Mouse (Mus musculus) midbrain, embryonic 13.5 days (tissue): Measurements from ENCODE around the gene Ccdc151. TPM values are rescaled to one million over a fixed set of nuclear protein-coding genes. Genes with fewer than 3 reads are reported as not detected.
A peak's percentile ranks its signal among the peaks of the same experiment; 100 is the strongest.

Source experiments
- ATAC-seq: fragments of 200-750 bp; cut with Nextera tagmentation; 2 replicates; pipeline ENCODE4 v1.8.0; 2017; ENCODE audit warnings: mild to moderate bottlenecking, moderate TSS enrichment, moderate library complexity
- H3K27ac ChIP-seq: fragments of 300-500 bp; sonication (generic); 2 replicates; pipeline ENCODE4 v1.5.1; 2015; ENCODE audit warnings: inconsistent platforms, mild to moderate bottlenecking, moderate library complexity
- H3K27me3 ChIP-seq: fragments of 300-500 bp; sonication (generic); 2 replicates; pipeline ENCODE4 v1.6.1; 2015; ENCODE audit warnings: mild to moderate bottlenecking, inconsistent platforms
- H3K36me3 ChIP-seq: fragments of 300-500 bp; sonication (generic); 2 replicates; pipeline ENCODE4 v1.6.1; 2015; ENCODE audit warnings: mild to moderate bottlenecking, inconsistent platforms
- H3K4me1 ChIP-seq: fragments of 300-500 bp; sonication (generic); replicated peaks from 2 replicates; pipeline ENCODE4 v1.6.1; 2015; ENCODE audit warnings: inconsistent platforms
- H3K4me2 ChIP-seq: fragments of 300-500 bp; sonication (generic); replicated peaks from 2 replicates; pipeline ENCODE4 v1.6.1; 2015; ENCODE audit warnings: moderate library complexity, mild to moderate bottlenecking, inconsistent platforms
- H3K4me3 ChIP-seq: fragments of 300-500 bp; sonication (generic); replicated peaks from 2 replicates; pipeline ENCODE4 v1.5.1; 2015; ENCODE audit warnings: mild to moderate bottlenecking, inconsistent platforms
- H3K9ac ChIP-seq: fragments of 300-500 bp; sonication (generic); replicated peaks from 2 replicates; pipeline ENCODE4 v1.6.1; 2015; ENCODE audit warnings: mild to moderate bottlenecking, inconsistent platforms
- H3K9me3 ChIP-seq: fragments of 300-500 bp; sonication (generic); 2 replicates; pipeline ENCODE4 v1.6.1; 2016; ENCODE audit warnings: mild to moderate bottlenecking, inconsistent platforms
- WGBS: fragments of 180-500 bp; shearing (Covaris S2); methylation state at CpG from one replicate; pipeline ENCODE4 v1.1.7; 2015; 5-methylcytosine and 5-hydroxymethylcytosine counted together
- polyA plus RNA-seq: library from polyadenylated mRNA; unstranded; fragments of >200 nt; fragmentation: Nextera tagmentation; extraction: Ambion mirVana; gene quantifications from 2 replicates; pipeline ENCODE4 v1.2.1, GENCODE M21; 2015

The Ccdc151 gene
- polyA plus RNA-seq, 1 experiment from 2014 or later = 3.9 TPM

DNA sequence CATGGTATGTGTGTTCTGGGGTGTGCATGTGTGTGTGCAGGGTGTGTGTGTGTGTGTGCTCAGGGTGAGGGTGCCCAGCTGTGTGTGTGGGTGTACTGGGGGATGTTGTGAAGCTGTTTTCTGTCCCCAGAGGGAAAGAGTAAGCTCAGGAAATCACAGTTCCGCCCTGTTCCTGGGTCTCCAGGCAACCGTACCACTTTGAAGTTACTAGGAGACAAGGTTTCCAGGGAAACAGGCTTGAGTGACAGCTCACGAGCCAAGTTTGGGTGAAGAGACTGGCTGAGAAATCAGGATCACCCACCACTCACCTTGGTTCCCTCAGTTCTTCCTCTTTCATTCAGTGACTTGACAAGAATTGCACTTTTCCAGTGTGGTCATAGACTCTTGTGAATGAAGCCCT lies 48.8 kb downstream of the Ccdc151 start:
- H3K9me3 ChIP-seq = no peaks in the 10 kb centered on the region
- ATAC-seq = peak; percentile 7
- peaks cover 34% of the 10 kb centered on the region for H3K4me1 ChIP-seq
- H3K4me3 ChIP-seq = no peak overlapping the region
- peaks cover 6% of the 10 kb centered on the region; the same call in 1 of the 2 replicates for H3K27me3 ChIP-seq
- H3K36me3 ChIP-seq = 0 out of 2 replicates have a peak, but pooled peaks cover 4% of the 10 kb centered on the region
- 6% methylated on average over 3 of the region's 3 CpGs for WGBS
- H3K4me2 ChIP-seq = peak overlapping the region; percentile 6; the same call in 1 of the 2 replicates
- no peak overlapping the region; the same call in 1 of the 2 replicates for H3K9ac ChIP-seq
- peak overlapping the region; percentile 80 for H3K27ac ChIP-seq

DNA sequence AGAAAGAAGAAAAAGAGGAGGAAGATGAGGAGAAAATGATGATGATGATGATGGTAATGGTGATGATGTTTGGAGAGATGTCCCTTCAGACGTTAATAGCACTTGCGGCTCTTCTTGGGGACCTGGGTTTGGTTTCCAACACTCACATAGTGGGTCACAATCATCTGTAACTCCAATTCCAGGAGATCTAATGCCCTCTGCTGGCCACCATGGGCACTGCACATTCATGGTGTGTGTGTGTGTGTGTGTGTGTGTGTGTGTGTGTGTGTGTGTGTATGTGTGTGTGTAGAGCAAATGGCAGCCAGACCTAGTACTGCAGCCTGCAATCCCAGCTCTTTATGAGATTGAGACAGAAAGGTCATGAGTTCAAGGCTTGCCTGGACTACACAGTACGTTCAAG lies 50.5 kb downstream of the Ccdc151 start:
- no peak overlapping the region for H3K4me3 ChIP-seq
- no peaks in the 10 kb centered on the region for H3K9me3 ChIP-seq
- H3K4me1 ChIP-seq = peaks cover 41% of the 10 kb centered on the region
- no peak overlapping the region for H3K27ac ChIP-seq
- peaks cover 14% of the 10 kb centered on the region; the same call in 1 of the 2 replicates for H3K27me3 ChIP-seq
- H3K36me3 ChIP-seq = peaks cover 7% of the 10 kb centered on the region
- H3K9ac ChIP-seq = no peak overlapping the region
- no peak for ATAC-seq
- 74% methylated on average over 3 of the region's 3 CpGs for WGBS
- no peak overlapping the region for H3K4me2 ChIP-seq

DNA sequence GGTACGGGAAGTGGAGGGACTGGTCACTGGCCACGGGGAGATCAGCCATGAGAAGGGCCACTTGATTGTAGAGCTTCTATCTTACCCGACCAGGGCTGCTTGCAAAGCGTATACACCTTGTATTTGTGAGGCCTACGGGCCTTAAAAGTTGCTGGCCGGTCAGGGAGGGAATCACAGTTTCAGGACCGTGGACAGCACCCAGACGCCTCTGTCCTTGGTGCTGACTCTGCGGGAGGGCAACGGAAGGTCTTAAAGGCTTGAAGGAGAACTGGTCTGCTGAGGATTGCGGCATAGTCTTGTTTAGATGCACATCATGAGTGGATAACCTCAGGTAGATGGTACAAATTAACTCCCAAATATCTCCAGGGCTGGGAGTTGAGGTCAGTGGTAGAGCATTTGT lies 52.1 kb downstream of the Ccdc151 start:
- WGBS = 16% methylated on average over 11 of the region's 11 CpGs
- peaks cover 17% of the 10 kb centered on the region for H3K36me3 ChIP-seq
- H3K4me2 ChIP-seq = no peak overlapping the region
- no peak overlapping the region for H3K4me3 ChIP-seq
- no peaks in the 10 kb centered on the region for H3K9me3 ChIP-seq
- no peak for ATAC-seq
- H3K27ac ChIP-seq = no peak overlapping the region
- H3K27me3 ChIP-seq = peaks cover 14% of the 10 kb centered on the region; the same call in 1 of the 2 replicates
- no peak overlapping the region for H3K9ac ChIP-seq
- H3K4me1 ChIP-seq = peaks cover 36% of the 10 kb centered on the region

DNA sequence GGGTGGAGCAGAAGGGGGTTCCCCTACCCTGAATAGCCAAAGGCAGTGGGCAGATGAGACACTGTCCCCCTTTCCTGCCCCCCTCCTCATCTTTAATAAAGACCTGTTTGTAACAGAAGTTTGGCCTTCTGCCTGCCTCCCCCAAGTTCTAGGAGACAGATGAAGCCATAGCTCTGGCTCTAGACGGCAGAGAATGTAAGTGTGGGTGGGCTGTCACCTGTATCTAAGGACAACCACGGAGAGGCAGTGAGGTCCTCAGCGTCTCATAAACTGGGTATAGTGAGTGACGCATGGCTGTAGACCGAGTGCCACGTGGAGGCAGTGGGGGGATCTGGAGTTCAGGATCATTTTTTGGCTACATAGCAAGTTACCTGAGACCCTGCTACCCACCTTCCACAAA lies 53.6 kb downstream of the Ccdc151 start:
- 74% methylated on average over 6 of the region's 6 CpGs for WGBS
- peaks cover 23% of the 10 kb centered on the region for H3K36me3 ChIP-seq
- H3K27ac ChIP-seq = no peak overlapping the region
- ATAC-seq = no peak
- no peak overlapping the region for H3K4me3 ChIP-seq
- H3K27me3 ChIP-seq = peaks cover 14% of the 10 kb centered on the region; the same call in 1 of the 2 replicates
- H3K4me1 ChIP-seq = peaks cover 22% of the 10 kb centered on the region
- no peak overlapping the region for H3K4me2 ChIP-seq
- H3K9me3 ChIP-seq = no peaks in the 10 kb centered on the region
- no peak overlapping the region for H3K9ac ChIP-seq

DNA sequence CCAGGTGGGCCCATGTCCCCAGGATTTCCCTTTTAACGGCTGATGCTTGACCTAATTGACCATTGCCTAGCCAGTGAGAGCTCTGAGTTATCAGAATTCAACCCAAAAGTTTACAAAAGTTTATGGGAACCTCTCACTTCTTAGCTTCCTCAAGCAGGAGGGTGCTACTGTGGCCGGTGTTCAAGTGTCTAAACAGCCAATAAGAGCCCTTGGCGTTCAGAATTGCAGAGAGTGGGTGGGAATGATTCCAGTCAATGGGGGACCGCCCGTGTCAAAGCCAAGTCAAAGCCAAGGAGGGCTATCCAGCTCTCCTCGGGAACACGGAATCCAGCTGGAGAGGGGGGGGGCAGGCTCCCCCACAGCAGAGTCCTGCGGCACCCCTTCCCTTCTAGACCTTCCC lies 54.3 kb downstream of the Ccdc151 start:
- no peak overlapping the region for H3K4me3 ChIP-seq
- ATAC-seq = no peak
- H3K27me3 ChIP-seq = peaks cover 14% of the 10 kb centered on the region; the same call in 1 of the 2 replicates
- no peak overlapping the region for H3K27ac ChIP-seq
- H3K9ac ChIP-seq = no peak overlapping the region
- WGBS = 61% methylated on average over 8 of the region's 8 CpGs
- no peaks in the 10 kb centered on the region for H3K9me3 ChIP-seq
- peaks cover 26% of the 10 kb centered on the region for H3K36me3 ChIP-seq
- no peak overlapping the region for H3K4me2 ChIP-seq
- H3K4me1 ChIP-seq = peaks cover 16% of the 10 kb centered on the region

DNA sequence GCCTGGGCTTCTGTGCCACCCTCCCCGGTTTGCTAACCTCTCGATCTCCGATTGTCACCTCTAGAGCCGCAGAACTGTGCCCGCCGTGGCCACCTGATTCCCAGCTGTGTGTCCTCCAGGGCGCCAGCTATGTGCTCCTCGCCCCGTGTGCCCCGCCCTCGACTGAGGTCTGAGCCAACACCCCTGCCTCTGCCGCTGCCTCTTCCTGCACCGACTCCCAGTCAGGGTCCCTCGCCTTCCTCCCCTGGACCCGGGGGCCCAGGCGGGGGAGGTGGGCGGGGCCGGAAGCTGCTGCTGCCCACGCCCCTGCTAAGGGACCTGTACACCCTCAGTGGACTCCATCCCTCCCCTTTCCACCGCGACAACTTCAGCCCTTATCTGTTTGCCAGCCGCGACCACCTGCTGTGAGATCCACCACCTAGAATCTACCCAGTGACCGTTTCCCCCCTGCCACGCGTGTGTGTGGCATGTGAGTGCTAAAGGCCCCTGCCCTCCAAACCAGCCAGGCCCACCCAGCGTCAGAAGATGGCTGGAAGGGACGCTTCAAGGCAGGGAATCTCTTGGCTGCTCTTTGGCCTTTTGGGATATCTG lies 54.8 kb downstream of the Ccdc151 start:
- 6% methylated on average over 28 of the region's 28 CpGs for WGBS
- H3K9ac ChIP-seq = no peak overlapping the region
- no peaks in the 10 kb centered on the region for H3K9me3 ChIP-seq
- peaks cover 28% of the 10 kb centered on the region for H3K36me3 ChIP-seq
- no peak; the same call in 1 of the 2 replicates for ATAC-seq
- no peak overlapping the region for H3K4me3 ChIP-seq
- H3K4me1 ChIP-seq = peaks cover 11% of the 10 kb centered on the region; the same call in 1 of the 2 replicates
- 0 out of 2 replicates have a peak overlapping the region, but pooled peaks have one; percentile 11 for H3K4me2 ChIP-seq
- H3K27ac ChIP-seq = no peak overlapping the region
- H3K27me3 ChIP-seq = peaks cover 14% of the 10 kb centered on the region; the same call in 1 of the 2 replicates

DNA sequence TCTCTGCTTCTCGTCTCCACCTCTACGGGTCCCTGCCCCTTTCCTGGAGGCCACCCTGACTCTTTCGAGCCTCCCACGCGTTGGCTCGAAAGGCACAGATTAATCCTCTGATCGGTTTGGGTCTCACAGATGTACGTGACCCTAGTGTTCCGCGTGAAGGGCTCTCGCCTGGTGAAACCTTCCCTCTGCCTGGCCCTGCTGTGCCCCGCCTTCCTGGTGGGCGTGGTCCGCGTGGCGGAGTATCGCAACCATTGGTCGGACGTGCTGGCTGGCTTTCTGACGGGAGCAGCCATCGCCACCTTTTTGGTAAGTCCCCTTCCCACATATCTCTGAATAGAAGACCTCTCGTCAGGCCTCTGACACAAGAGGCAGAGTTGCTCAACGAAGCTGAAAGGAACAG lies 58.2 kb downstream of the Ccdc151 start:
- no peak for ATAC-seq
- H3K4me2 ChIP-seq = no peak overlapping the region
- no peaks in the 10 kb centered on the region for H3K9me3 ChIP-seq
- no peak overlapping the region for H3K4me3 ChIP-seq
- peaks cover 12% of the 10 kb centered on the region; the same call in 1 of the 2 replicates for H3K4me1 ChIP-seq
- peaks cover 52% of the 10 kb centered on the region for H3K36me3 ChIP-seq
- peaks cover 14% of the 10 kb centered on the region; the same call in 1 of the 2 replicates for H3K27me3 ChIP-seq
- H3K9ac ChIP-seq = no peak overlapping the region
- 31% methylated on average over 23 of the region's 23 CpGs for WGBS
- no peak overlapping the region for H3K27ac ChIP-seq

DNA sequence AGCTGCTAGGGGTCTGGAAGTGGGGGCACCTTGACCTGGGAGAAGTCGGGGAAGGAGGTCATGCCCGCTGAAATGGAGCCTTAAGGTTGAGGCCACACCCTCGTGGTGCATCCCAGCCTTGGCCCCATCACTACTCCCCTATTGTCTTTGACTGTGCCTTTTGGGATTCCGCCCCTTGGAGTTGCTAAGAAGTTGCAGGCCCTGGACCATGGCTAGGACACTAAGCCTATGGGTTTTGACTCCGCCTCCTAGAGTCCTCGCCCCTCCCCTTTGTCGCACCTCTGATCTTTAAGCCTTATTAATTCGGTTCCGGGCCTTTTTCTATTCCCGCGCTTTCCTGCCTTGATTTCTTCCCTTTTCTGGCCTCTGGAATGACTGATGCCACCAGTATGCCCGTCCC lies 58.8 kb downstream of the Ccdc151 start:
- WGBS = 51% methylated on average over 12 of the region's 12 CpGs
- Histone ChIP-seq H3K36me3 (peaks cover 54% of the 10 kb centered on the region), H3K9me3 (no peaks in the 10 kb centered on the region), H3K4me2 (no peak overlapping the region), H3K27me3 (peaks cover 10% of the 10 kb centered on the region; the same call in 1 of the 2 replicates), H3K9ac (no peak overlapping the region), H3K4me3 (no peak overlapping the region), H3K4me1 (peaks cover 17% of the 10 kb centered on the region), H3K27ac (no peak overlapping the region)
- peak; percentile 55 for ATAC-seq

DNA sequence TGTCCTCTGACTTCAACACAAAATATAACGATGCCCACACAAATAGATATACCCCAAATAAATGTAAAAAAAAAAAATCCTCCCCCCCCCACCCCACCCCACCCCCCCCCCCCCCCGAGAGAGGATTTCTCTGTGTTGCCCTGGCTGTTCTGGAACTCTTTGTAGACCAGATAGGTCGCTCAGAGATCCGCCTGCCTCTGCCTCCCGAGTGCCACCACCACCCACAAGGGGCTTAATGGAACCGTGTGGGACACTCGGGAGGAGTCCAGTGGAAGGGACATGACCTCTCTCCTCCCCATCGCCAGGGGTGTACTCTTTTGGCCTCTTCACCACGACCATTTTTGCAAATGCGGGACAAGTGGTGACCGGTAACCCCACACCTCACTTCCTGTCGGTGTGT lies 59.4 kb downstream of the Ccdc151 start:
- Histone ChIP-seq H3K27ac (no peak overlapping the region), H3K4me2 (no peak overlapping the region), H3K9ac (no peak overlapping the region), H3K27me3 (peaks cover 6% of the 10 kb centered on the region; the same call in 1 of the 2 replicates), H3K4me3 (no peak overlapping the region), H3K36me3 (peaks cover 54% of the 10 kb centered on the region), H3K4me1 (peaks cover 23% of the 10 kb centered on the region), H3K9me3 (no peaks in the 10 kb centered on the region)
- ATAC-seq = no peak
- 78% methylated on average over 11 of the region's 12 CpGs for WGBS

Other genes with a start within 250 kb of the Ccdc151 start
- 36.2 and 44.6 TPM in 2 replicates for gene Spc24, start 242.3 kb downstream of the Ccdc151 start, polyA plus RNA-seq
- gene Kank2, start 203.9 kb downstream of the Ccdc151 start, polyA plus RNA-seq = 3.3 and 4.3 TPM in 2 replicates
- gene Angptl8, start 167.1 kb downstream of the Ccdc151 start, polyA plus RNA-seq = 0.24 and 0.43 TPM in 2 replicates
- 14.2 and 17.0 TPM in 2 replicates for gene Dock6, start 150.0 kb downstream of the Ccdc151 start, polyA plus RNA-seq
- gene Rab3d, start 84.4 kb downstream of the Ccdc151 start, polyA plus RNA-seq = 10.8 and 11.4 TPM in 2 replicates
- 7.1 and 10.3 TPM in 2 replicates for gene Ccdc159, start 75.2 kb downstream of the Ccdc151 start, polyA plus RNA-seq
- gene Tmem205, start 75.1 kb downstream of the Ccdc151 start, polyA plus RNA-seq = 41.1 and 42.0 TPM in 2 replicates
- 65.8 and 72.0 TPM in 2 replicates for gene Plppr2, start 65.6 kb downstream of the Ccdc151 start, polyA plus RNA-seq
- 9.8 and 12.6 TPM in 2 replicates for gene Swsap1, start 46.9 kb downstream of the Ccdc151 start, polyA plus RNA-seq
- gene Epor, start 39.1 kb downstream of the Ccdc151 start, polyA plus RNA-seq = 1.4 and 2.5 TPM in 2 replicates
- 1.0 and 1.4 TPM in 2 replicates for gene Rgl3, start 13.2 kb downstream of the Ccdc151 start, polyA plus RNA-seq
- gene Prkcsh, start 172 bp upstream of the Ccdc151 start, polyA plus RNA-seq = 94.7 and 99.3 TPM in 2 replicates
- gene Elavl3, start 49.4 kb upstream of the Ccdc151 start, polyA plus RNA-seq = 84.4 and 89.4 TPM in 2 replicates
- not detected in 2 replicates for gene Gm49318, start 68.6 kb upstream of the Ccdc151 start, polyA plus RNA-seq
- gene Zfp653, start 68.7 kb upstream of the Ccdc151 start, polyA plus RNA-seq = 17.7 and 19.8 TPM in 2 replicates
- gene Ecsit, start 82.8 kb upstream of the Ccdc151 start, polyA plus RNA-seq = 44.3 and 50.3 TPM in 2 replicates
- gene Cnn1, start 96.6 kb upstream of the Ccdc151 start, polyA plus RNA-seq = 1.7 and 2.0 TPM in 2 replicates
- 185 and 190 TPM in 2 replicates for gene Elof1, start 114.5 kb upstream of the Ccdc151 start, polyA plus RNA-seq
- 0.42 and 0.64 TPM in 2 replicates for gene Acp5, start 133.1 kb upstream of the Ccdc151 start, polyA plus RNA-seq
- 79.4 and 88.3 TPM in 2 replicates for gene Pigyl, start 154.2 kb upstream of the Ccdc151 start, polyA plus RNA-seq
- gene Zfp872, start 185.5 kb upstream of the Ccdc151 start, polyA plus RNA-seq = 0.22 and 0.24 TPM in 2 replicates
- gene Zfp809, start 223.1 kb upstream of the Ccdc151 start, polyA plus RNA-seq = 10.1 and 13.4 TPM in 2 replicates